Mouse (Mus musculus): ENCODE data around the gene Ide. TPM values are rescaled to one million over a fixed set of nuclear protein-coding genes. Genes with fewer than 3 reads are reported as not detected.
A peak's percentile ranks its signal among the peaks of the same experiment; 100 is the strongest.

The Ide gene
- polyA plus RNA-seq, 1 experiment from 2014 or later: 35.7 TPM

DNA sequence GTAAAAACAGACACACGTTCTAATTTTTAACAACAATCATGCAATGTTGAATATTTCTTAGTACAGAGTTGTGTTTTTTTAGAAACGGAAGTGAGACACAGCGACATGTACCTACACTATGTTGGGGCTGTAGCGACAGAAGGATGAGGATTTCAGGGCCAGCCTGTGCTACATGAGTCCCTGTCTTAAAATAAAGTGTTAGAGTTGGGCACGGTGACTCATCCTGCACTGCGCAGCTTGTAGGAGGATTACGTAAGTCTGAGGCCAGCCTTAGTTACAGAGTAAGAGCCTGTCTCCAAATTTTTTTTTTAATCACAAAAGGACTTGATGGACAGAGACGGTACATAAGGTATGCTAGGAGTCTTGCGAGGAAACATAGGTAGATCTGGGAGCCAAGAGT is 82.3 kb downstream of the Ide start:
- no peaks in the 10 kb centered on the region for H3K27me3 ChIP-seq
- H3K9ac ChIP-seq: no peak overlapping the region
- H3K36me3 ChIP-seq: no peaks in the 10 kb centered on the region
- H3K27ac ChIP-seq: no peak overlapping the region
- no peak for ATAC-seq (ENCODE audit: low FRiP score)
- WGBS: 93% methylated on average over 9 of the region's 9 CpGs
- H3K4me2 ChIP-seq: no peak overlapping the region
- no peaks in the 10 kb centered on the region for H3K9me3 ChIP-seq
- no peaks in the 10 kb centered on the region for H3K4me1 ChIP-seq (replicated peaks)
- H3K4me3 ChIP-seq: no peak overlapping the region

- H3K4me2 ChIP-seq: no peak overlapping the region
- no peaks in the 10 kb centered on the region for H3K4me1 ChIP-seq (replicated peaks)
- no peaks in the 10 kb centered on the region for H3K27me3 ChIP-seq
- no peak for ATAC-seq (ENCODE audit: low FRiP score)
- H3K27ac ChIP-seq: no peak overlapping the region
- 66% methylated on average over 6 of the region's 6 CpGs for WGBS
- H3K9ac ChIP-seq: no peak overlapping the region
- no peak overlapping the region for H3K4me3 ChIP-seq
- no peaks in the 10 kb centered on the region for H3K9me3 ChIP-seq
- no peaks in the 10 kb centered on the region for H3K36me3 ChIP-seq
Measured at GRCm38 (mm10) chr19:37252104-37252503, 85.5 kb downstream of the Ide start.

- Histone ChIP-seq H3K4me3 (no peak overlapping the region), H3K4me2 (no peak overlapping the region), H3K27ac (no peak overlapping the region), H3K9me3 (no peaks in the 10 kb centered on the region), H3K4me1 (replicated peaks) (no peaks in the 10 kb centered on the region), H3K27me3 (no peaks in the 10 kb centered on the region), H3K36me3 (no peaks in the 10 kb centered on the region), H3K9ac (no peak overlapping the region)
- WGBS: 80% methylated on average over 3 of the region's 3 CpGs
- ATAC-seq (ENCODE audit: low FRiP score): no peak
Measured at GRCm38 (mm10) chr19:37248199-37248598, 89.5 kb downstream of the Ide start.

DNA sequence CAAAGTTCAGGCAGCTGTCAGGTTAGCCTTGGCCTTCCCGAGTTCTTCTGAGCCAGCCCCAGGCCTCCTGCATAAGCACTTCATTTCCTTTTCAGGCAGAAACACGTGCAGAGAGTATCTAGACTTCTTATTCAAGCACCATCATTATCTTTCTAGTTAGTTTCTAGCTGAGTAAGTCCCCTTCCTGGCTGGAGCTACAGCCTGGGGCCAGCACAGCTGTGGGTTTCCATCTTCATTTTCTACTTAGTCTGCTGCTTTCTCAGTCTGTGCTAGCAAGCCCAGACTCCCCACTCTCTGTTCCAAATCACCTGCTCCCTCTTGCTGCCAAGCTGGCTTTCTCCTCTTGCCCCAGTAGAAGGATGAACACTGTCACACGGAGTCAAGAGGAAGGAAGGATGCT is 90.8 kb downstream of the Ide start:
- Histone ChIP-seq H3K27me3 (no peaks in the 10 kb centered on the region), H3K4me1 (replicated peaks) (no peaks in the 10 kb centered on the region), H3K27ac (no peak overlapping the region), H3K4me3 (no peak overlapping the region), H3K9ac (no peak overlapping the region), H3K36me3 (no peaks in the 10 kb centered on the region), H3K9me3 (no peaks in the 10 kb centered on the region), H3K4me2 (no peak overlapping the region)
- ATAC-seq (ENCODE audit: low FRiP score): no peak; the same call in 1 of the 2 replicates
- WGBS: 44% methylated on average over 3 of the region's 3 CpGs

DNA sequence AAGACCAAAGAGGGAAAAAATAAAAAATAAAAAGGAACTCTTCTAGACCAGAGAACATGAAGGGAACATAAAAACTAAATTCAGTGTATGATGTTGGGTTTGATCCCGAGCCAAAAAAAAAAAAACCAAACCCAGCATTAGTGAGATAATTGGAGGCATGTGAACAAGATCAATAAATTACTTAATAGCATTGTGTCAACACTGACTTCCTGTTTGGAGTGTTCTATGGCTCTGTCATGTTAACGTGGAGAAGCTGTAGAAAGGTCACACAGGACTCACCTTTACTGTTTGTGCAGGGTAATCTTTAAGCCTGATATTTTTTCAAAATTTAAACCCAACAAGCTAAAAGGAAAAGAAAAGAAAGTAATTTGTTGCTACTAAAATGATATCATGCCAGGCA is 94.9 kb downstream of the Ide start:
- ATAC-seq (ENCODE audit: low FRiP score): no peak
- Histone ChIP-seq H3K4me3 (no peak overlapping the region), H3K4me1 (replicated peaks) (peaks cover 10% of the 10 kb centered on the region), H3K27me3 (peaks cover 7% of the 10 kb centered on the region; the same call in 1 of the 2 replicates), H3K9ac (no peak overlapping the region), H3K27ac (no peak overlapping the region), H3K9me3 (no peaks in the 10 kb centered on the region), H3K4me2 (no peak overlapping the region), H3K36me3 (no peaks in the 10 kb centered on the region)
- 60% methylated on average over 2 of the region's 2 CpGs for WGBS

GRCm38 (mm10) chr19:37241201-37241600 is 96.5 kb downstream of the Ide start:
- H3K4me3 ChIP-seq: no peak overlapping the region
- peaks cover 10% of the 10 kb centered on the region for H3K4me1 ChIP-seq (replicated peaks)
- no peaks in the 10 kb centered on the region for H3K36me3 ChIP-seq
- no peak for ATAC-seq (ENCODE audit: low FRiP score)
- WGBS: 75% methylated on average over 5 of the region's 5 CpGs
- H3K4me2 ChIP-seq: no peak overlapping the region
- no peaks in the 10 kb centered on the region for H3K9me3 ChIP-seq
- H3K27me3 ChIP-seq: peaks cover 14% of the 10 kb centered on the region; the same call in 1 of the 2 replicates
- H3K9ac ChIP-seq: no peak overlapping the region
- no peak overlapping the region for H3K27ac ChIP-seq

- Histone ChIP-seq H3K4me2 (no peak overlapping the region), H3K27ac (no peak overlapping the region), H3K4me1 (replicated peaks) (peaks cover 17% of the 10 kb centered on the region), H3K36me3 (no peaks in the 10 kb centered on the region), H3K27me3 (peaks cover 33% of the 10 kb centered on the region), H3K4me3 (no peak overlapping the region), H3K9me3 (no peaks in the 10 kb centered on the region), H3K9ac (no peak overlapping the region)
- whole genome bisulfite sequencing: 36% methylated on average over 4 of the region's 4 CpGs
- ATAC-seq (ENCODE audit: low FRiP score): no peak
Measured at GRCm38 (mm10) chr19:37239096-37239495, 98.6 kb downstream of the Ide start.

DNA sequence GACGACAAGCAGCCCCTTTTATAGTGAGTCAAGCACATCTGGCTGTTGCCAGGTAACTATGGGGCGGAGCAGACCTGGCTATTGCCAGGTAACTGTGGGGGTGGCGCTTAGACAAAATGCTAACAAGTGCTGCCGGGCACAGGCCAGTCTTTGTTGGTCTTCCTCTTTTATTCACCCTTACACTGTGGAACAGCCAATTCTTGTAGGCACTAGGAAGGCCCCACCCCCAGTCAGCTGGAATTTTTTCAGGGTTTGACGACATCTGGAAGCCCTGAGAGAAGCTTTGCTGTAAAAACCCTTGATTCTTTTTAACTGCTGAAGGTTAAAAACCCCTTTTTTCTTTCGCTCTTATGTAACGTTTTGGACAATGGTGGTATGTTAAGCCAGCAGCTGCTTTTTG is 99.0 kb downstream of the Ide start:
- Histone ChIP-seq H3K4me3 (no peak overlapping the region), H3K4me1 (replicated peaks) (peaks cover 21% of the 10 kb centered on the region), H3K27me3 (peaks cover 38% of the 10 kb centered on the region), H3K4me2 (no peak overlapping the region), H3K9me3 (no peaks in the 10 kb centered on the region), H3K9ac (no peak overlapping the region), H3K36me3 (no peaks in the 10 kb centered on the region), H3K27ac (no peak overlapping the region)
- 8% methylated on average over 7 of the region's 7 CpGs for WGBS
- ATAC-seq (ENCODE audit: low FRiP score): no peak

- 0 out of 2 replicates have a peak, but pooled peaks have one; percentile 19 for ATAC-seq (ENCODE audit: low FRiP score)
- H3K27me3 ChIP-seq: peaks cover 44% of the 10 kb centered on the region
- H3K27ac ChIP-seq: no peak overlapping the region
- H3K36me3 ChIP-seq: no peaks in the 10 kb centered on the region
- no peaks in the 10 kb centered on the region for H3K9me3 ChIP-seq
- H3K4me1 ChIP-seq (replicated peaks): peaks cover 23% of the 10 kb centered on the region
- WGBS: 15% methylated on average over 15 of the region's 15 CpGs
- no peak overlapping the region for H3K9ac ChIP-seq
- H3K4me3 ChIP-seq: no peak overlapping the region
- H3K4me2 ChIP-seq: 0 out of 2 replicates have a peak overlapping the region, but pooled peaks have one; percentile 13
Measured at GRCm38 (mm10) chr19:37237712-37238437, 99.8 kb downstream of the Ide start.

- WGBS: 63% methylated on average over 5 of the region's 5 CpGs
Measured at GRCm38 (mm10) chr19:37237306-37237705, 100.3 kb downstream of the Ide start.

GRCm38 (mm10) chr19:37235818-37236217 is 101.8 kb downstream of the Ide start:
- peaks cover 50% of the 10 kb centered on the region for H3K27me3 ChIP-seq
- WGBS: 54% methylated on average over 8 of the region's 8 CpGs
- no peak for ATAC-seq (ENCODE audit: low FRiP score)
- no peak overlapping the region for H3K27ac ChIP-seq
- no peaks in the 10 kb centered on the region for H3K36me3 ChIP-seq
- peaks cover 23% of the 10 kb centered on the region for H3K4me1 ChIP-seq (replicated peaks)
- H3K4me3 ChIP-seq: no peak overlapping the region
- H3K4me2 ChIP-seq: no peak overlapping the region
- H3K9ac ChIP-seq: no peak overlapping the region
- H3K9me3 ChIP-seq: no peaks in the 10 kb centered on the region

More at GRCm38 (mm10) chr19:37237306-37237705, 100.3 kb downstream of the Ide start:
- no peak overlapping the region for H3K4me2 ChIP-seq
- peaks cover 47% of the 10 kb centered on the region for H3K27me3 ChIP-seq
- no peaks in the 10 kb centered on the region for H3K36me3 ChIP-seq
- H3K4me3 ChIP-seq: no peak overlapping the region
- H3K9me3 ChIP-seq: no peaks in the 10 kb centered on the region
- ATAC-seq (ENCODE audit: low FRiP score): no peak
- H3K4me1 ChIP-seq (replicated peaks): peaks cover 23% of the 10 kb centered on the region
- H3K9ac ChIP-seq: no peak overlapping the region
- H3K27ac ChIP-seq: no peak overlapping the region

- ATAC-seq (ENCODE audit: low FRiP score): peak; percentile 82
- H3K27me3 ChIP-seq: peaks cover 46% of the 10 kb centered on the region
- no peaks in the 10 kb centered on the region for H3K9me3 ChIP-seq
- peak overlapping the region; percentile 84 for H3K4me2 ChIP-seq
- 4% methylated on average over 63 of the region's 63 CpGs for WGBS
- H3K27ac ChIP-seq: no peak overlapping the region
- H3K4me3 ChIP-seq: peak overlapping the region; percentile 50
- peaks cover 23% of the 10 kb centered on the region for H3K4me1 ChIP-seq (replicated peaks)
- no peaks in the 10 kb centered on the region for H3K36me3 ChIP-seq
- peak overlapping the region; percentile 65 for H3K9ac ChIP-seq
Measured at GRCm38 (mm10) chr19:37233561-37234539, 103.8 kb downstream of the Ide start.
